Mouse (Mus musculus) midbrain, embryonic 16.5 days (tissue): ENCODE results near the gene Six5. TPM values are rescaled to one million over a fixed set of nuclear protein-coding genes. Genes with fewer than 3 reads are reported as not detected.

Experiments used
- ATAC-seq: fragments of 200-750 bp; cut with Nextera tagmentation; 2 replicates; pipeline ENCODE4 v1.8.0; 2017; ENCODE audit warnings: moderate TSS enrichment
- H3K27ac ChIP-seq: fragments of 300-500 bp; sonication (generic); 2 replicates; pipeline ENCODE4 v1.5.1; 2014; ENCODE audit warnings: mild to moderate bottlenecking, low read length, mixed read lengths
- H3K27me3 ChIP-seq: fragments of 300-500 bp; sonication (generic); 2 replicates; pipeline ENCODE4 v1.6.1; 2014; ENCODE audit warnings: low read depth, low read length, mixed read lengths; ENCODE audit not compliant: control insufficient read depth, insufficient read depth
- H3K36me3 ChIP-seq: fragments of 300-500 bp; sonication (generic); 2 replicates; pipeline ENCODE4 v1.6.1; 2014; ENCODE audit warnings: mild to moderate bottlenecking, low read length, moderate library complexity, mixed read lengths; ENCODE audit not compliant: control insufficient read depth, insufficient read depth
- H3K4me1 ChIP-seq: fragments of 300-500 bp; sonication (generic); 2 replicates; pipeline ENCODE4 v1.6.1; 2014; ENCODE audit warnings: mild to moderate bottlenecking, low read length, mixed read lengths; ENCODE audit not compliant: control insufficient read depth, insufficient read depth
- H3K4me2 ChIP-seq: fragments of 300-500 bp; sonication (generic); 2 replicates; pipeline ENCODE4 v1.6.1; 2014; ENCODE audit warnings: mild to moderate bottlenecking, low read length, mixed read lengths
- H3K4me3 ChIP-seq: fragments of 300-500 bp; sonication (generic); 2 replicates; pipeline ENCODE4 v1.5.1; 2014; ENCODE audit warnings: low read depth, mild to moderate bottlenecking, low read length, moderate library complexity, mixed read lengths
- H3K9ac ChIP-seq: fragments of 300-500 bp; sonication (generic); 2 replicates; pipeline ENCODE4 v1.6.1; 2014; ENCODE audit warnings: low read depth, low read length, mixed read lengths
- H3K9me3 ChIP-seq: fragments of 300-500 bp; sonication (generic); replicated peaks from 2 replicates; pipeline ENCODE4 v1.6.1; 2014; ENCODE audit warnings: mild to moderate bottlenecking, low read length, mixed read lengths; ENCODE audit not compliant: control insufficient read depth, poor library complexity, severe bottlenecking
- WGBS: fragments of 180-500 bp; shearing (Covaris S2); extraction: QIAGEN DNeasy Blood & Tissue Kit; methylation state at CpG from one replicate; pipeline ENCODE4 v1.1.7; 2014; 5-methylcytosine and 5-hydroxymethylcytosine counted together
- polyA plus RNA-seq: library from polyadenylated mRNA; unstranded; fragments of >200 nt; fragmentation: Nextera tagmentation; extraction: Ambion mirVana; gene quantifications from 2 replicates; pipeline ENCODE4 v1.2.1, GENCODE M21; 2015

Six5 gene
- polyA plus RNA-seq, 1 experiment from 2014 or later, result 1.6 TPM

DNA sequence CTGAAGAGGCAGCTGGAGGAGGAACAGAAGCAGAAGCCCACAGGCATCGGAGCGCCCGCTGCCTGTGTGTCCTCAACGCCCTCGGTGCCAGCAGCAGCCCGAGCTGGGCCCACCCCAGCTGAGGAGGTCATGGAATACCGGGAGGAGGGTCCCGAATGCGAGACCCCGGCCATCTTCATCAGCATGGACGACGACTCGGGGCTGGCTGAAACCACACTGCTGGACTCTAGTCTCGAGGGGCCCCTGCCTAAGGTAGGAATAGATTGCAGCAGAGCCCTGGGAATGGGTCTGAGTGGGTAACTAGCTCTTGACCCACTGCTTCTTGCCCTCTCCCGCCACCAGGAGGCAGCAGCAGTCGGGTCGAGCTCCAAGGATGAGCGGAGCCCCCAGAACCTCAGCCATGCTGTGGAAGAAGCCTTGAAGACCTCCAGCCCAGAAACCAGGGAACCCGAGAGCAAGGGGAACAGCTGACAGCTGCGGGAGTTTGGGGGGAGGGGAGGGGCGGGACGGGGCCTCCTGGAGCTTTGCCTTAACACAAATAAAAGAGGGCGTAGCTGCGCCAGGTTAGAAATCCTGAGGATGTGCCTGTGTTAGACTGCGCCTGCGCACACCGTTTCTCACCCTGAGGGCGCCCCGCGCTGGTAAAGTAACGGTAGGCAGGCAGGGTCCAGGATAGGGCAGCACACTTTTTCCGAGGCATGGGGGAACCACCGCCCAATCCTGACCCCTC is 40.2 kb upstream of the Six5 start, which contains the start of gene Rsph6a:
Gene Rsph6a (plus strand): TSS at position 644 of the 730 bp plus-strand sequence.
- no peak within 1 kb of the TSS for H3K27ac ChIP-seq
- peaks cover 21% of the 10 kb centered on the region for H3K36me3 ChIP-seq
- peaks cover 6% of the 10 kb centered on the region for H3K4me1 ChIP-seq
- WGBS, result 29% methylated on average over 32 of the region's 33 CpGs
- peak within 1 kb of the TSS; percentile 29 for H3K4me3 ChIP-seq
- peak within 1 kb of the TSS; percentile 54 for H3K9ac ChIP-seq
- H3K9me3 ChIP-seq, result no peaks in the 10 kb centered on the region
- H3K27me3 ChIP-seq, result no peaks in the 10 kb centered on the region
- peak; percentile 67 for ATAC-seq
- H3K4me2 ChIP-seq, result peak within 1 kb of the TSS; percentile 52

DNA sequence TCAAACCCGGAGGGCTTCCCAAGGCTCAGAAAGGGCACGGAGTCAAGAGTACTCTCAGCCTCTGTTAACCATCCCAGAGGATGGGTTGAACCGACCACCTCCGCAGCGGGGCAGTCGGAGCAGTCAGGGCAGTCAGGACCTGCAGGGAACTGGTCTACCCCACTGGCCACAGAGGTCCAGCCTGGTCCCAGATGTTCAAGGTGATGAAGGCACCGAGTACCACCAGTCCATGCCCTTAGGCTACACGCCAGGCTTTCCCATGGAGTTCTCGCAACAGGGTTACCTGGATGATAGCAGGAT is 39.7 kb upstream of the Six5 start:
- Histone ChIP-seq H3K9me3 (no peaks in the 10 kb centered on the region), H3K4me3 (peak overlapping the region; percentile 29), H3K9ac (no peak overlapping the region; the same call in 1 of the 2 replicates), H3K27me3 (no peaks in the 10 kb centered on the region), H3K27ac (no peak overlapping the region), H3K36me3 (peaks cover 17% of the 10 kb centered on the region), H3K4me2 (peak overlapping the region; percentile 52), H3K4me1 (peaks cover 6% of the 10 kb centered on the region)
- peak; percentile 29 for ATAC-seq
- WGBS, result 61% methylated on average over 9 of the region's 9 CpGs

DNA sequence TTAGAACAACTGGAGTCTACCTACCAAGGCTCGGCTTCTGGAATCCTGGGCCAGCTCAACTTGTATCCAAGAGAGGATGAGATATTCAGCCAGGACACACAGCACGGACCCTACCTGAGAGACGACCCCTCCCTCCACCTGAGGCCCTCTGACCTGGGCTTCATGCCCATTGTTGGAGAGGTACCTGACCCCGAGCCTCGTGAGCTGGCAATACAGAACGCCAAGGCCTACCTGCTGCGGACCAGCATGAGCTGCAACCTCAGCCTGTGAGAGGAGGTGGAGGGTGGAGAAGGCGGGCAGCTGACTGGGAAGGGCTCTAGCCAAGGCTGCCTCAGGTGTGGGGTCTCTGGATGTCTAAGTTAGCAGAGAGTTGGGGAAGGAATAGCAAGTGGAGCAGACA is 39.3 kb upstream of the Six5 start:
- H3K4me1 ChIP-seq, result peaks cover 6% of the 10 kb centered on the region
- no peaks in the 10 kb centered on the region for H3K27me3 ChIP-seq
- ATAC-seq, result 0 out of 2 replicates have a peak, but pooled peaks have one; percentile 5
- H3K4me2 ChIP-seq, result no peak overlapping the region
- H3K4me3 ChIP-seq, result no peak overlapping the region
- no peak overlapping the region for H3K9ac ChIP-seq
- no peak overlapping the region for H3K27ac ChIP-seq
- WGBS, result 92% methylated on average over 8 of the region's 8 CpGs
- H3K9me3 ChIP-seq, result no peaks in the 10 kb centered on the region
- peaks cover 13% of the 10 kb centered on the region for H3K36me3 ChIP-seq

DNA sequence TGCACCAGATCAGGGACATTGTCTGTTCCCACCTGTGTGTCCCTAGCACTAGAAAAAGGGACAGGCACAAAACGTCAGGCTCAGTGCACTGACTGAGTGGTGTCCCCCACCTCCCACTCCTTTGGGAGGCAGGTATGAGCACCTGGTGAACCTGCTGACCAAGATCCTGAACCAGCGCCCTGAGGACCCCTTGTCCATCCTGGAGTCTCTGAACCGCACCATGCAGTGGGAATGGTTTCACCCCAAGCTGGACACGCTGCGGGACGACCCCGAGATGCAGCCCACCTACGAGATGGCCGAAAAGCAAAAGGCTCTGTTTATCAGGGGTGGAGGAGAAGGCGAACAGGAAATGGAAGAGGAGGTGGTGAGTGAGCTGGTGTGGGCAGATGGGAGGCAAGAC is 37.0 kb upstream of the Six5 start:
- no peak overlapping the region for H3K4me3 ChIP-seq
- H3K4me2 ChIP-seq, result no peak overlapping the region
- no peak overlapping the region for H3K27ac ChIP-seq
- no peak overlapping the region for H3K9ac ChIP-seq
- no peaks in the 10 kb centered on the region for H3K36me3 ChIP-seq
- peaks cover 6% of the 10 kb centered on the region for H3K4me1 ChIP-seq
- no peaks in the 10 kb centered on the region for H3K9me3 ChIP-seq
- ATAC-seq, result no peak
- H3K27me3 ChIP-seq, result no peaks in the 10 kb centered on the region
- WGBS, result 93% methylated on average over 10 of the region's 10 CpGs

DNA sequence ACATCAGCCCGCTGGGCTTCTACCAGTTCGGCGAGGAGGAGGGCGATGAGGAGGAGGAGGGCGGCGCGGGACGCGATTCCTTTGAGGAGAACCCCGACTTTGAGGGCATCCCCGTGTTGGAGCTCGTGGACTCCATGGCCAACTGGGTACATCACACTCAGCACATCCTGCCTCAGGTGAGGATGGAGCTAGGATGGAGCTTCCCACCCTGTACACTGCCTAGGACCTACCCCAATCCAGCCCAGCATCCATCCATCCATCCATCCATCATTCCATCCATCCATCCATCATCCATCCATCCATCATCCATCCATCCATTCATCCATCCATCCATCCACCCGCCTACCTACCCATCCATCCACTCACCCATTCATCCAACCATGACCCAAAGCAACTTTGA is 28.5 kb upstream of the Six5 start:
- no peaks in the 10 kb centered on the region for H3K36me3 ChIP-seq
- H3K4me3 ChIP-seq, result peak overlapping the region; percentile 20
- H3K27me3 ChIP-seq, result peaks cover 29% of the 10 kb centered on the region
- H3K9me3 ChIP-seq, result no peaks in the 10 kb centered on the region
- H3K9ac ChIP-seq, result no peak overlapping the region
- no peak for ATAC-seq
- WGBS, result 60% methylated on average over 13 of the region's 13 CpGs
- H3K4me1 ChIP-seq, result no peaks in the 10 kb centered on the region
- H3K27ac ChIP-seq, result no peak overlapping the region
- peak overlapping the region; percentile 36 for H3K4me2 ChIP-seq

DNA sequence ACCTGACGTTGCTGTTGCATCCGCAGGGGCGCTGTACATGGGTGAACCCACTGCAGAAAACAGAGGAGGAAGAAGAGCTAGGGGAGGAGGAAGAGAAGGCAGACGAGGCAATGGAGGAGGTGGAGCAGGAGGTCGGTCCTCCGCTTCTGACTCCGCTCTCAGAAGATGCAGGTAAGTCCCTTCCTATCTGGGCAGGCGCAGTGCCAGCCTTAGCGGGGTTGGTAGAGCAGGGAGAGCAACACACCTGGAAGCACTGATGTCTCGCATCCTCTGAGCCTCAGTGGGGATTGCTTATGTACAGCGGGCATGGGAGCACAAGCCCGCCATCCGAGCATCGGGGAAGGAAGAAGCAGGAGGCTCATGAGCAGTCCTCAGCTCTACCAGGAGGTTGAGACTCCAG is 27.3 kb upstream of the Six5 start:
- Histone ChIP-seq H3K4me1 (no peaks in the 10 kb centered on the region), H3K36me3 (no peaks in the 10 kb centered on the region), H3K9me3 (no peaks in the 10 kb centered on the region), H3K27me3 (peaks cover 29% of the 10 kb centered on the region), H3K4me3 (no peak overlapping the region), H3K27ac (no peak overlapping the region), H3K9ac (no peak overlapping the region), H3K4me2 (no peak overlapping the region)
- WGBS, result 47% methylated on average over 14 of the region's 14 CpGs
- ATAC-seq, result no peak

DNA sequence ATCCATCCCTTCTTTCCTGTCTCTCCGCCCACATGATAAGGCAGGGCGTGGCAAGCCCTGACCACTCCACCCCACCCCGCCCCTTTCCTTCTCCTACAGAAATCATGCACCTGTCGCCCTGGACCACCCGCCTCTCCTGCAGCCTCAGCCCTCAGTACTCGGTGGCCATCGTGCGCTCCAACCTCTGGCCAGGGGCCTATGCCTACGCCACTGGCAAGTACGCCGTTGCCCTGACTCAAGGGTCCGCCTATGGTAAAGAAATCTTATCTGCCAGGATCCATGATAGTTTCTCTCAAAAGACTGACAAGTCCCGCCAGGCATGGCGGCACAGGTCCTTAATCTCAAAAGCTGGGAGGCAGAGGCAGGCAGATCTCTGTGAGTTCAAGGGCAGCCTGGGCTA is 26.5 kb upstream of the Six5 start:
- Histone ChIP-seq H3K4me1 (no peaks in the 10 kb centered on the region), H3K27me3 (peaks cover 29% of the 10 kb centered on the region), H3K9ac (no peak overlapping the region), H3K27ac (no peak overlapping the region), H3K4me2 (no peak overlapping the region), H3K4me3 (no peak overlapping the region), H3K9me3 (no peaks in the 10 kb centered on the region), H3K36me3 (no peaks in the 10 kb centered on the region)
- 71% methylated on average over 10 of the region's 14 CpGs for WGBS
- no peak for ATAC-seq

DNA sequence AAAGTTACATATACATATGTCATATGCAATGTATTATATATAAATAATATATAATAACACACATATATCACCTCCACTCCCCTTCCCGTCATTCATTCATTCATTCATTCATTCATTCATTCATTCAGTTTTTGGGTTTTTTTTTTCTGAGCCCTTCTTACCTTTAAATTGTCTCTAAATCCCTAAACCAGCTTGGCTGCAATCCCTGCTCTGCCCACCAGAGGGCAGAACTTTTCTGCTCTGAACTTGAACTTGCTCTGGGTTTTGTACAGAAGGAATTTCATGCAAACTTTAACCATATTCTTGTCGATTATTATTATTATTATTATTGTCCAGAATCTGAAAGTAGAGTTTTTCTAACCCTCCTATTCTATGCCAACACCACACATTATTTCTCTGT is 25.7 kb upstream of the Six5 start:
- Histone ChIP-seq H3K27me3 (peaks cover 29% of the 10 kb centered on the region), H3K4me3 (no peak overlapping the region), H3K36me3 (no peaks in the 10 kb centered on the region), H3K4me2 (no peak overlapping the region), H3K9me3 (no peaks in the 10 kb centered on the region), H3K9ac (no peak overlapping the region), H3K27ac (no peak overlapping the region), H3K4me1 (no peaks in the 10 kb centered on the region)
- WGBS, result 6% methylated on average over 2 of the region's 2 CpGs
- ATAC-seq, result no peak

DNA sequence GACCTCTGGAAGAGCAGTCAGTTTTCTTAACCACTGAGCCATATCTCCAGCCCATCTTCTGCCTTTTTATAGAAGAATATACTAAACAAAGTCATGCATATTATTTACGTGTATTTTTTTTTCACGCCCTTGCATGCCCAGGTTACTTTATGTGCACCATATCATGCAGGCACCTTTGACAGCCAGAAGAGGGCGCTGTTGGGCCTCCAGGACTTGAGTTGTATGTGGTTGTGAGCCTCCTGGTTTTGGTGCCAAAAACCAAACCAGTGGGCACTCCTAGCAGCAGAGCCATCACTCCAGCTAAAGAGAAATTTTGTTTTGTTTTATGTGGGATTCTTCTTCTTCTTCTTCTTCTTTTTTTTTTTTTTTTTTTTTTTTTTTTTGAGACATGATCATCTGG is 24.9 kb upstream of the Six5 start:
- no peaks in the 10 kb centered on the region for H3K36me3 ChIP-seq
- no peak for ATAC-seq
- H3K9ac ChIP-seq, result no peak overlapping the region
- no peak overlapping the region for H3K27ac ChIP-seq
- peaks cover 27% of the 10 kb centered on the region for H3K27me3 ChIP-seq
- H3K4me2 ChIP-seq, result no peak overlapping the region
- no peaks in the 10 kb centered on the region for H3K4me1 ChIP-seq
- 48% methylated on average over 3 of the region's 3 CpGs for WGBS
- H3K4me3 ChIP-seq, result no peak overlapping the region
- no peaks in the 10 kb centered on the region for H3K9me3 ChIP-seq
